Mouse (Mus musculus): ENCODE results near the gene Trim46.

DNA sequence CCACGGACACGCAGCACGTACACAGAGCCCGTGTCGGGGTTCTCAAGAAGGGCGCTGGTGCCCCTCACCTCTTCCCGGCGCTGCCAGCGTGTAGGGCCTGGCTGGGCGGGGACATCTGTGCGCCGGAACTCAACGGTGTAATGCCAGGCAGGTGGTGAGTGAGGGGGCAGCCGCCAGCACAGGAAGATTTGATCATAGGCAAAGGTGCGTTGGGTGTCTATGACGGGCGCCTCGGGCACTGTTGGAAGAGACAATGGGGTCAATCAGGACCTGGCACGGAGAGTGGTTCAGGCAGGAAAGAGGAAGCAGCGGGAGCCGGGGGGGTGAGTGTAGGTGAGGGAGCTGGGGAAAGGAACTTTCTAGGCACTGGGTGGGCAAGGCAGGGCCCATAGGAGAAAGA is 8.4 kb downstream of the Trim46 start:
- TF ChIP-seq CTCF (conservative IDR thresholded peaks at IDR 0.05; ENCODE audit: low read length) = no peak
- no peak for TF ChIP-seq POU5F1 (IDR thresholded peaks at IDR 0.05; ENCODE audit: borderline replicate concordance, low read length)

Data from E14TG2a.4 (cell line).